In the genomic region with DNA sequence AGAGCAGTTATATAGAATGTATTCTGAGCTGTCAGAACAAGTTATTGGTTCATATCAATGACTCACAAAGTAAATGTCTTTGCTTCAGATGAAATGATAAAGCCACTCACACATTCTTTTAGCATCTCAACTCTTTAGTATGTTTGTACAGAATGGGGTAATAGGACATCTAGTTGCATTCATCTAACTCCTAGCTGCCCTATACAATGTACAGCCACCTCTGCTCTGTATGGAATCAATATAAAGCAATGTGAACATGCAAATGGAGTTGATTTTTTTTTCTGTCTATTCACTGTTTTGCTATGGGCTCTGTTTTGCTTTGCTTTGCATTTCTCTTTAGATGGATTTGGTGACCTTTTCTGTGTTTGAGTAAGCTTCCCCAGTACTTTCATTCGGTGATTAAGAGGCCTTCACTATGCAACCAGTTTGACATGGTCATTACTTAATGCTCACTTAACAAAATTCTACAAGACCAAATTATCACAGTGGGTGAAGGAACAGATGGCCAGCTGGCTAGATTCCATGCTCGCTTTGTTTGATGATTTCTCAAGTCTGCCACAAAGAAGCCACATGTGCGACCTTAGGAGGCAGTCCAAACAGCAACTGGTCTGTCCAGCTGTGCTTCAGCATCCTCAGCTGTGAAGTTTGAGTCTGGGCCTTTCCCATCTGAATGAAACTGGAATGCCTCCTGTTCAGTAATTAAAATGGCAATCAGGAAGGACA, we compare ENCODE assay signal across 10 mouse cellular contexts.
A peak's percentile ranks its signal among the peaks of the same experiment; 100 is the strongest.
DNase-seq lines count a peak whose midpoint lies in the region; ATAC-seq and TF ChIP-seq lines count a peak whose summit lies in the region.
"Had no signal": no experiment of that assay in that cellular context is flagged by ENCODE, and none has a peak within 500 bp of the region (broad histone marks: within the 10 kb centered on the region; RNA-seq: fewer than 3 reads in every experiment).

No protein-coding gene starts in this region.

- no peak overlapping the region for H3K27ac ChIP-seq in forebrain, embryonic 12.5 days
- H3K27ac ChIP-seq in lung, postnatal 0 days (ENCODE audit: low read length), result no peak overlapping the region
- H3K27ac ChIP-seq in heart, embryonic 10.5 days, result no peak overlapping the region
- H3K27ac ChIP-seq: limb, embryonic 13.5 days had no signal

- WGBS in forebrain, embryonic 12.5 days, result 40% methylated on average over 3 of the region's 3 CpGs
- WGBS in lung, postnatal 0 days, result 34% methylated on average over 3 of the region's 3 CpGs
- whole genome bisulfite sequencing in heart, embryonic 10.5 days, result 61% methylated on average over 3 of the region's 3 CpGs

- H3K4me1 ChIP-seq in forebrain, embryonic 12.5 days, result peaks cover 6% of the 10 kb centered on the region; the same call in 1 of the 2 replicates
- H3K4me1 ChIP-seq in lung, postnatal 0 days (ENCODE audit: insufficient read depth, low read depth, low read length), result no peaks in the 10 kb centered on the region
- no peaks in the 10 kb centered on the region for H3K4me1 ChIP-seq in heart, embryonic 10.5 days
- H3K4me1 ChIP-seq: limb, embryonic 13.5 days had no signal

- no peaks in the 10 kb centered on the region for H3K27me3 ChIP-seq in forebrain, embryonic 12.5 days
- no peaks in the 10 kb centered on the region for H3K27me3 ChIP-seq in lung, postnatal 0 days (replicated peaks; ENCODE audit: insufficient read depth, low read length)
- no peaks in the 10 kb centered on the region for H3K27me3 ChIP-seq in heart, embryonic 10.5 days (ENCODE audit: insufficient read depth, poor library complexity, severe bottlenecking)
- H3K27me3 ChIP-seq: limb, embryonic 13.5 days had no signal

- peak; percentile 44 for DNase-seq in kidney, postnatal 10 days
- no peak for DNase-seq in kidney, postnatal 36 days
- DNase-seq in MN1 (ENCODE audit: low spot score), result peak; percentile 48
- DNase-seq in lung, postnatal 0 days (ENCODE audit: low spot score), result peak; percentile 59
- no peak for DNase-seq in adrenal gland, postnatal 10 days
- DNase-seq in heart, embryonic 10.5 days (ENCODE audit: low spot score), result no peak
- DNase-seq: gastrocnemius, postnatal 25 days had no signal

- no peak for TF ChIP-seq CTCF in lung, postnatal 0 days (IDR thresholded peaks at IDR 0.05)

- no peaks in the 10 kb centered on the region for H3K9me3 ChIP-seq in forebrain, embryonic 12.5 days
- no peaks in the 10 kb centered on the region for H3K9me3 ChIP-seq in lung, postnatal 0 days (ENCODE audit: low read length)
- no peaks in the 10 kb centered on the region; the same call in 1 of the 2 replicates for H3K9me3 ChIP-seq in heart, embryonic 10.5 days
- H3K9me3 ChIP-seq: limb, embryonic 13.5 days had no signal

- no peak overlapping the region for H3K4me2 ChIP-seq in forebrain, embryonic 12.5 days
- H3K4me2 ChIP-seq in lung, postnatal 0 days (replicated peaks; ENCODE audit: low read depth, low read length), result no peak overlapping the region
- H3K4me2 ChIP-seq: limb, embryonic 13.5 days had no signal

- H3K4me3 ChIP-seq in forebrain, embryonic 12.5 days (replicated peaks), result no peak overlapping the region
- H3K4me3 ChIP-seq in lung, postnatal 0 days (ENCODE audit: low read depth, low read length), result no peak overlapping the region
- H3K4me3 ChIP-seq in heart, embryonic 10.5 days, result no peak overlapping the region
- H3K4me3 ChIP-seq: limb, embryonic 13.5 days had no signal

- no peak overlapping the region for H3K9ac ChIP-seq in forebrain, embryonic 12.5 days
- no peak overlapping the region for H3K9ac ChIP-seq in lung, postnatal 0 days (replicated peaks; ENCODE audit: low read depth)
- H3K9ac ChIP-seq: limb, embryonic 13.5 days had no signal

- ATAC-seq in forebrain, embryonic 12.5 days (ENCODE audit: low FRiP score), result peak; percentile 78
- peak; percentile 82 for ATAC-seq in lung, postnatal 0 days
- ATAC-seq in megakaryocyte, adult 5-6 weeks (ENCODE audit: poor library complexity, severe bottlenecking), result no peak

- H3K36me3 ChIP-seq in forebrain, embryonic 12.5 days (replicated peaks), result no peaks in the 10 kb centered on the region
- no peaks in the 10 kb centered on the region for H3K36me3 ChIP-seq in lung, postnatal 0 days (ENCODE audit: insufficient read depth, low read length)
- H3K36me3 ChIP-seq in heart, embryonic 10.5 days, result no peaks in the 10 kb centered on the region
- H3K36me3 ChIP-seq: limb, embryonic 13.5 days had no signal

- no peak for TF ChIP-seq EP300 in lung, postnatal 0 days (IDR thresholded peaks at IDR 0.05)

Comparison
In these comparisons a context has a peak if more than half of its experiments do, and no peak if none do; other contexts are left out.
1. DNase-seq: peak in kidney, postnatal 10 days (single experiment), MN1 (single experiment) and lung, postnatal 0 days (single experiment); none in kidney, postnatal 36 days (0 of 2), adrenal gland, postnatal 10 days (single experiment) and heart, embryonic 10.5 days (single experiment).